Mouse (Mus musculus): Measurements from ENCODE around the gene Acads. TPM values are rescaled to one million over a fixed set of nuclear protein-coding genes. Genes with fewer than 3 reads are reported as not detected.

Acads gene
- polyA plus RNA-seq, 1 experiment, result 25.1 TPM

GRCm38 (mm10) chr5:115068671-115069421 is 50.3 kb downstream of the Acads start:
- TF ChIP-seq CTCF (IDR thresholded peaks at IDR 0.05; ENCODE audit: borderline replicate concordance, extremely low read depth, insufficient read depth, insufficient read length), result no peak
- no peak for TF ChIP-seq POLR2A (IDR thresholded peaks at IDR 0.05; ENCODE audit: borderline replicate concordance, extremely low read depth, insufficient read depth, insufficient read length, poor library complexity, severe bottlenecking)
- no peak for DNase-seq (ENCODE audit: low read depth)

GRCm38 (mm10) chr5:115066245-115066644 is 52.9 kb downstream of the Acads start:
- no peak for DNase-seq (ENCODE audit: low read depth)
- TF ChIP-seq CTCF (IDR thresholded peaks at IDR 0.05; ENCODE audit: borderline replicate concordance, extremely low read depth, insufficient read depth, insufficient read length), result no peak
- no peak for TF ChIP-seq POLR2A (IDR thresholded peaks at IDR 0.05; ENCODE audit: borderline replicate concordance, extremely low read depth, insufficient read depth, insufficient read length, poor library complexity, severe bottlenecking)

- DNase-seq (ENCODE audit: low read depth), result no peak
- TF ChIP-seq POLR2A (IDR thresholded peaks at IDR 0.05; ENCODE audit: borderline replicate concordance, extremely low read depth, insufficient read depth, insufficient read length, poor library complexity, severe bottlenecking) (no peak), CTCF (IDR thresholded peaks at IDR 0.05; ENCODE audit: borderline replicate concordance, extremely low read depth, insufficient read depth, insufficient read length) (no peak)
These were observed 55.8 kb downstream of the Acads start for GRCm38 (mm10) chr5:115063391-115063790.

GRCm38 (mm10) chr5:115062566-115062965 is 56.6 kb downstream of the Acads start:
- TF ChIP-seq POLR2A (IDR thresholded peaks at IDR 0.05; ENCODE audit: borderline replicate concordance, extremely low read depth, insufficient read depth, insufficient read length, poor library complexity, severe bottlenecking), result no peak
- no peak for TF ChIP-seq CTCF (IDR thresholded peaks at IDR 0.05; ENCODE audit: borderline replicate concordance, extremely low read depth, insufficient read depth, insufficient read length)
- no peak for DNase-seq (ENCODE audit: low read depth)

GRCm38 (mm10) chr5:115060977-115061376 is 58.2 kb downstream of the Acads start:
- DNase-seq (ENCODE audit: low read depth), result no peak
- no peak for TF ChIP-seq POLR2A (IDR thresholded peaks at IDR 0.05; ENCODE audit: borderline replicate concordance, extremely low read depth, insufficient read depth, insufficient read length, poor library complexity, severe bottlenecking)
- no peak for TF ChIP-seq CTCF (IDR thresholded peaks at IDR 0.05; ENCODE audit: borderline replicate concordance, extremely low read depth, insufficient read depth, insufficient read length)

Other genes with a start within 250 kb of the Acads start
- gene Oasl2, start 222.4 kb downstream of the Acads start, polyA plus RNA-seq (2012; rRNA removed), result 1.5 and 3.3 TPM in 2 replicates
- gene Oasl1, start 196.1 kb downstream of the Acads start, polyA plus RNA-seq (2012; rRNA removed), result 0.21 and 0.42 TPM in 2 replicates
- gene 2210016L21Rik, start 177.2 kb downstream of the Acads start, polyA plus RNA-seq (2012; rRNA removed), result 69.2 and 72.7 TPM in 2 replicates
- not detected in 2 replicates for gene Hnf1a, start 148.3 kb downstream of the Acads start, polyA plus RNA-seq (2012; rRNA removed)
- 129 TPM in 2 replicates for gene Sppl3, start 108.2 kb downstream of the Acads start, polyA plus RNA-seq (2012; rRNA removed)
- gene Gm10401, start 21.1 kb downstream of the Acads start, polyA plus RNA-seq (2012; rRNA removed), result not detected in 2 replicates
- gene Unc119b, start 15.6 kb upstream of the Acads start, polyA plus RNA-seq (2012; rRNA removed), result 49.7 and 55.0 TPM in 2 replicates
- gene Mlec, start 38.8 kb upstream of the Acads start, polyA plus RNA-seq (2012; rRNA removed), result 63.6 and 80.4 TPM in 2 replicates
- 28.6 and 32.9 TPM in 2 replicates for gene Cabp1, start 75.0 kb upstream of the Acads start, polyA plus RNA-seq (2012; rRNA removed)
- 57.0 and 82.5 TPM in 2 replicates for gene Pop5, start 116.5 kb upstream of the Acads start, polyA plus RNA-seq (2012; rRNA removed)
- gene Rnf10, start 153.6 kb upstream of the Acads start, polyA plus RNA-seq (2012; rRNA removed), result 200 and 220 TPM in 2 replicates
- 15.7 and 20.5 TPM in 2 replicates for gene Coq5, start 160.3 kb upstream of the Acads start, polyA plus RNA-seq (2012; rRNA removed)
- 602 and 608 TPM in 2 replicates for gene Dynll1, start 181.7 kb upstream of the Acads start, polyA plus RNA-seq (2012; rRNA removed)
- gene Srsf9, start 207.8 kb upstream of the Acads start, polyA plus RNA-seq (2012; rRNA removed), result 91.9 and 105 TPM in 2 replicates
- 26.7 and 36.9 TPM in 2 replicates for gene Gatc, start 221.8 kb upstream of the Acads start, polyA plus RNA-seq (2012; rRNA removed)
- gene Triap1, start 221.9 kb upstream of the Acads start, polyA plus RNA-seq (2012; rRNA removed), result 25.6 and 30.3 TPM in 2 replicates
- 1,091 and 1,648 TPM in 2 replicates for gene Cox6a1, start 229.6 kb upstream of the Acads start, polyA plus RNA-seq (2012; rRNA removed)